Mouse (Mus musculus): ENCODE data around the gene Hist1h2af. TPM values are rescaled to one million over a fixed set of nuclear protein-coding genes. Genes with fewer than 3 reads are reported as not detected.
A peak's percentile ranks its signal among the peaks of the same experiment; 100 is the strongest.
"Not testable (repeated sequence)": the region's sequence is repeated elsewhere in the genome, so short reads cannot be mapped to it uniquely, and the experiment has no call there.

Gene Hist1h2af
- polyA plus RNA-seq, 1 experiment from 2014 or later, result 8.3 TPM

GRCm38 (mm10) chr13:23561883-23562659 lies 28.4 kb downstream of the Hist1h2af start, which contains the start of gene Hist1h3e:
Hist1h3e (minus strand) TSS chr13:23562369.
- WGBS (ENCODE audit: insufficient replicate concordance), result under 1% methylated on average over 52 of the region's 67 CpGs
- H3K4me1 ChIP-seq (replicated peaks), result peaks cover 40% of the 10 kb centered on the region
- peak within 1 kb of the TSS; percentile 82 for H3K4me2 ChIP-seq
- ATAC-seq (ENCODE audit: insufficient read depth), result peak; percentile 93
- not testable (repeated sequence) for H3K9me3 ChIP-seq (replicated peaks); H3K36me3 ChIP-seq (replicated peaks); H3K27me3 ChIP-seq
- peak within 1 kb of the TSS; percentile 54 for H3K4me3 ChIP-seq (replicated peaks)
- H3K9ac ChIP-seq, result peak within 1 kb of the TSS; percentile 61
- peak within 1 kb of the TSS; percentile 98 for H3K27ac ChIP-seq (replicated peaks)

DNA sequence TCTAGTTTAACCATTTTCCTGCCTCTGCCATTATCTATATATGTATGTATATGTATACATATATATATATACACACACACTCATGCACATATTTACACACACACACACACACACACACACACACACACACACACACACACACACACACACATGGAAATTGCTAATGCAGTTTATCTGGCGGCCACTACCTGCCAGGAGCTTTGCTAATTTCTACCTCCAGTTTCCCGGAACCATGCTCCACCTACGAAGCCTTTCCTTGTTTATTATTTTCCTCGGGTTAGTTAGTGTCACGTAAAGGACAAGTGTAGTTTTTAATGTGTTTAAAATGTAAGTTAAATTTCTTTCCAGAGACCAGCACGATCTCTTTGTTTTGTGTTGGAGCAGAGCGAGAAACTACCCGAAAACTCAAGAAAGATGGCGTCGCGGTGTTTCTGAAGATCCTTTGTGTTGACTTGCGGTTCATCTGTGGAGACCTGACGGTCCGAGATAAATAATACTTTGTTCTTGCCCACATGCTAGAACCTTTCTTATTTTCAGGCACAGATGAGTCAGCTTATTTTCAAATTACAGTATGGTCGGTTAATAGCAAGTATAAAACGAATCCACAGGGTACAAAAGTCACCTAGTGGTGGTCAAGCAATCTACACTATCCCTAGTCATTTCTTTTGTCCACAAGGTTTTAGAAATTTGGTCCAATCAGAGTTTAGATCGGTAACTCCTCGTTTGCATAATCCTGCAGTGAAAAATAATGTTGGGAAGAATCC lies 29.2 kb downstream of the Hist1h2af start:
- Histone ChIP-seq H3K4me2 (peak overlapping the region; percentile 82), H3K4me3 (replicated peaks) (peak overlapping the region; percentile 54), H3K27me3 (no peaks in the 10 kb centered on the region), H3K9me3 (replicated peaks) (no peaks in the 10 kb centered on the region), H3K9ac (peak overlapping the region; percentile 61), H3K36me3 (replicated peaks) (no peaks in the 10 kb centered on the region), H3K4me1 (replicated peaks) (peaks cover 43% of the 10 kb centered on the region), H3K27ac (replicated peaks) (peak overlapping the region; percentile 98)
- WGBS (ENCODE audit: insufficient replicate concordance), result 1% methylated on average over 18 of the region's 18 CpGs
- ATAC-seq (ENCODE audit: insufficient read depth), result no peak; the same call in 1 of the 2 replicates

GRCm38 (mm10) chr13:23564482-23564881 lies 30.8 kb downstream of the Hist1h2af start:
- H3K4me3 ChIP-seq (replicated peaks), result no peak overlapping the region
- no peak overlapping the region for H3K4me2 ChIP-seq
- 90% methylated on average over 2 of the region's 2 CpGs for WGBS (ENCODE audit: insufficient replicate concordance)
- peaks cover 44% of the 10 kb centered on the region for H3K4me1 ChIP-seq (replicated peaks)
- H3K9ac ChIP-seq, result no peak overlapping the region
- no peaks in the 10 kb centered on the region for H3K36me3 ChIP-seq (replicated peaks)
- H3K9me3 ChIP-seq (replicated peaks), result no peaks in the 10 kb centered on the region
- no peak for ATAC-seq (ENCODE audit: insufficient read depth)
- H3K27ac ChIP-seq (replicated peaks), result peak overlapping the region; percentile 98
- no peaks in the 10 kb centered on the region for H3K27me3 ChIP-seq

DNA sequence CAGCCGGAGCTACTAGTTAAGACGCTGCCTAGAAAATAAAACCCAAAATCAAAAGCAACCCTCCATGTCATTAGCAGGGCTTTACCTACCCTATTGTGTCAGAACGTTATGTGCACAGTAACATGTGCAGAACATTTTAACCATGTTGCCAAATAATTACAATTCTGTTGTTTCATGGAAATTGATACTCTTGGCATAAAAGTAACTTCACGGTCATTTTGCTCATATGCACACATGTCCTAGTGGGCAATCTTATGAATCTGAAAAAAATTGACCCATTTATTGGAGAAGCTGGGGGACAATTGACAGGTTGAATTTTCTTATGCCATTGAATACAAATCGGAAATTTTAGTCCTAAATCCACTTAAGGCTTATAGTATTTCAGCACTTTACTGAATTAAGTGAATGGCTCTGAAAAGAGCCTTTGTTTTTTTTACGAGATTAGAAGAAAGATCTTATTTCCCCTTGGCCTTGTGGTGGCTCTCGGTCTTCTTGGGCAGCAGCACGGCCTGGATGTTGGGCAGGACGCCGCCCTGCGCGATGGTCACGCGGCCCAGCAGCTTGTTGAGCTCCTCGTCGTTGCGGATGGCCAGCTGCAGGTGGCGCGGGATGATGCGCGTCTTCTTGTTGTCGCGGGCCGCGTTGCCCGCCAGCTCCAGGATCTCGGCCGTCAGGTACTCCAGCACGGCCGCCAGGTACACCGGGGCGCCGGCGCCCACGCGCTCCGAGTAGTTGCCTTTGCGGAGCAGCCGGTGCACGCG lies 36.7 kb downstream of the Hist1h2af start:
- peak overlapping the region; percentile 49 for H3K4me3 ChIP-seq (replicated peaks)
- peak overlapping the region; percentile 98 for H3K27ac ChIP-seq (replicated peaks)
- not testable (repeated sequence) for ATAC-seq (ENCODE audit: insufficient read depth); H3K27me3 ChIP-seq; H3K36me3 ChIP-seq (replicated peaks); H3K9me3 ChIP-seq (replicated peaks)
- under 1% methylated on average over 28 of the region's 41 CpGs for WGBS (ENCODE audit: insufficient replicate concordance)
- H3K4me1 ChIP-seq (replicated peaks), result peaks cover 25% of the 10 kb centered on the region
- peak overlapping the region; percentile 81 for H3K4me2 ChIP-seq
- H3K9ac ChIP-seq, result peak overlapping the region; percentile 66

DNA sequence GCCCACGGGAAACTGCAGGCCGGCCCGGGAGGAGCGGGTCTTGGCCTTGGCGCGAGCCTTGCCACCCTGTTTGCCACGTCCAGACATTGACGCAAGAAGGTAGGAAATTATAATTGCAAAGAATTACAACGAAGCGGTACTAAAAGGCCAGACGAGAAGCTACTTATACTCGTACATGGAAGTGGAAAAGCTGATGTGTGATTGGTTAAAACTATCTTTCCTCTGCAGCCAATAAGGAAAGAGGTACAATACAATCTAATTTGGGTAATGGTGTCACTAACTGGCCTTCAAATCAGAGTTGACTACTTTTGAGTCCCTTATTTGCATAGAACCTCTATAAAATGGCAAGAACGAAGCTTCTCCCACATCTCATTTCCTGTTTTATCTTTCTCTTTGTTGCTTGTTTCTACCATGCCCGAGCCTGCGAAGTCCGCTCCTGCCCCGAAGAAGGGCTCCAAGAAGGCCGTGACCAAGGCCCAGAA lies 37.4 kb downstream of the Hist1h2af start, which contains the start of the genes Hist1h2ae and Hist1h2bg:
Hist1h2ae (minus strand) TSS at position 199 of the 482 bp plus-strand sequence.
Hist1h2bg (plus strand) TSS at position 375 of the 482 bp plus-strand sequence.
- 0% methylated on average over 18 of the region's 18 CpGs for whole genome bisulfite sequencing (ENCODE audit: insufficient replicate concordance)
- peak within 1 kb of the TSS; percentile 88 for H3K9ac ChIP-seq
- ATAC-seq (ENCODE audit: insufficient read depth), result peak; percentile 76

GRCm38 (mm10) chr13:23571504-23572217 lies 38.0 kb downstream of the Hist1h2af start:
- H3K9ac ChIP-seq, result peak overlapping the region; percentile 88
- peak overlapping the region; percentile 98 for H3K27ac ChIP-seq (replicated peaks)
- peak overlapping the region; percentile 63 for H3K4me3 ChIP-seq (replicated peaks)
- peaks cover 29% of the 10 kb centered on the region for H3K4me1 ChIP-seq (replicated peaks)
- H3K36me3 ChIP-seq (replicated peaks); H3K27me3 ChIP-seq; H3K9me3 ChIP-seq (replicated peaks): not testable (repeated sequence)
- peak; percentile 2 for ATAC-seq (ENCODE audit: insufficient read depth)
- WGBS (ENCODE audit: insufficient replicate concordance), result 0% methylated on average over 18 of the region's 34 CpGs
- peak overlapping the region; percentile 81 for H3K4me2 ChIP-seq

More for the DNA sequence above, 37.4 kb downstream of the Hist1h2af start, which contains the start of the genes Hist1h2ae and Hist1h2bg:
- no peaks in the 10 kb centered on the region for H3K36me3 ChIP-seq (replicated peaks)
- peak within 1 kb of the TSS; percentile 81 for H3K4me2 ChIP-seq
- peak within 1 kb of the TSS; percentile 98 for H3K27ac ChIP-seq (replicated peaks)
- H3K9me3 ChIP-seq (replicated peaks), result no peaks in the 10 kb centered on the region
- peaks cover 23% of the 10 kb centered on the region for H3K4me1 ChIP-seq (replicated peaks)
- peak within 1 kb of the TSS; percentile 63 for H3K4me3 ChIP-seq (replicated peaks)
- no peaks in the 10 kb centered on the region for H3K27me3 ChIP-seq

DNA sequence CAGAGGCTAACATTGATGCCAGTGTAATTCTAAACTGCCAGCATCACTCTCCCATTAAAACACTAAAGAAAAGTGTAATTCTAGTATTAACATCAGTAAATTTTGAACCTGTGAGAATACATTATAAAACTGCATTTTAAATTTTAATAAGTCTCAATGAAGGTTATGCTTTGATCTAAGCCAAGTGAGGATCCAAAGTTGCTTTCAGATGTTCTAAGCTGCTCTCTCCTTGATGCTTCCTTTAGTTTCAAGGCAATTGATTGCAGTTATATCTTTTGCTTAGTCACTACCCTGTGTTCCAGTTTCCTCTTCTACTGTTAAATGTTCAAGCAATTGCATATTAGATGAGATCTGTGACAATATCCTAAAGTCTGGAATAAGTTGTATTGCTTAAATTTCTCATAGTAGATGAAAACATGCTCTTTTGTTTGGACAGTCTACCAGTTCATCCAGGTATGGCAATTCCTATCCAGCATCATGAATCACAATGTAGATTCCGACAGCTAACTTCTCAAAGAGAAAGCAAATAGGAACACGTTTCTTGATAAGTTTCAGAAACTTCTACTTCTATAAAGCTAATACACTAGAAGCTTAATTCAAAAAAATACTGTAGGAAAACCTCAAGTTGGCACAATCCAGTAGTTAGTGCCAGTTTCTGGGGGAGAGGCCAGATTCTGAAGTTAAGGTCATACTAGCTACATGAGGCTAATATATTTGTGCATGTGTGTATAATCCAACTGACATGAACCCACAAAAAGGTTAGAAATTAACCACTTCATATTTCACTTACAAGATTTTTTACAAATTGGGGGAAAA lies 38.7 kb downstream of the Hist1h2af start:
- 30% methylated on average over 2 of the region's 2 CpGs for WGBS (ENCODE audit: insufficient replicate concordance)

GRCm38 (mm10) chr13:23573034-23573897 lies 39.6 kb downstream of the Hist1h2af start:
- not testable (repeated sequence) for H3K27me3 ChIP-seq; H3K36me3 ChIP-seq (replicated peaks); ATAC-seq (ENCODE audit: insufficient read depth); H3K9me3 ChIP-seq (replicated peaks)
- WGBS (ENCODE audit: insufficient replicate concordance), result 4% methylated on average over 20 of the region's 20 CpGs
- Histone ChIP-seq H3K4me2 (peak overlapping the region; percentile 81), H3K4me3 (replicated peaks) (peak overlapping the region; percentile 63), H3K27ac (replicated peaks) (peak overlapping the region; percentile 98), H3K4me1 (replicated peaks) (peaks cover 36% of the 10 kb centered on the region), H3K9ac (peak overlapping the region; percentile 88)

More for the DNA sequence above, 38.7 kb downstream of the Hist1h2af start:
- no peak for ATAC-seq (ENCODE audit: insufficient read depth)
- Histone ChIP-seq H3K4me2 (peak overlapping the region; percentile 81), H3K27me3 (no peaks in the 10 kb centered on the region), H3K27ac (replicated peaks) (peak overlapping the region; percentile 98), H3K9ac (peak overlapping the region; percentile 88), H3K4me3 (replicated peaks) (peak overlapping the region; percentile 63), H3K9me3 (replicated peaks) (no peaks in the 10 kb centered on the region), H3K4me1 (replicated peaks) (peaks cover 36% of the 10 kb centered on the region), H3K36me3 (replicated peaks) (no peaks in the 10 kb centered on the region)
